Mouse (Mus musculus) left cerebral cortex, adult 11 months (tissue): Measurements from ENCODE around the gene 2210408I21Rik.

Experiments
- DNase-seq: peaks from one replicate; pipeline ENCODE4 v3.0.0; 2022; ENCODE audit warnings: low spot score

The 2210408I21Rik gene

GRCm38 (mm10) chr13:77278659-77279413, 143.5 kb downstream of the 2210408I21Rik start:
- no peak for DNase-seq

GRCm38 (mm10) chr13:77295519-77295918, 160.2 kb downstream of the 2210408I21Rik start:
- DNase-seq: peak; percentile 41

GRCm38 (mm10) chr13:77324101-77324500, 188.8 kb downstream of the 2210408I21Rik start:
- no peak for DNase-seq

- no peak for DNase-seq
Observed at GRCm38 (mm10) chr13:77326174-77326959, 191.0 kb downstream of the 2210408I21Rik start.

- DNase-seq: no peak
Observed at GRCm38 (mm10) chr13:77342097-77342496, 206.8 kb downstream of the 2210408I21Rik start.

- no peak for DNase-seq
Observed at GRCm38 (mm10) chr13:77385448-77385970, 250.2 kb downstream of the 2210408I21Rik start.

GRCm38 (mm10) chr13:77386001-77386400, 250.7 kb downstream of the 2210408I21Rik start:
- DNase-seq: no peak

GRCm38 (mm10) chr13:77388148-77388547, 252.8 kb downstream of the 2210408I21Rik start:
- DNase-seq: no peak

- DNase-seq: no peak
Observed at GRCm38 (mm10) chr13:77389209-77389608, 253.9 kb downstream of the 2210408I21Rik start.

- no peak for DNase-seq
Observed at GRCm38 (mm10) chr13:77396374-77396773, 261.0 kb downstream of the 2210408I21Rik start.

- no peak for DNase-seq
Observed at GRCm38 (mm10) chr13:77396981-77397380, 261.6 kb downstream of the 2210408I21Rik start.

- no peak for DNase-seq
Observed at GRCm38 (mm10) chr13:77397646-77398045, 262.3 kb downstream of the 2210408I21Rik start.

GRCm38 (mm10) chr13:77398477-77398876, 263.1 kb downstream of the 2210408I21Rik start:
- DNase-seq: no peak

- no peak for DNase-seq
Observed at GRCm38 (mm10) chr13:77400762-77401161, 265.4 kb downstream of the 2210408I21Rik start.

GRCm38 (mm10) chr13:77408530-77408929, 273.2 kb downstream of the 2210408I21Rik start:
- DNase-seq: no peak

GRCm38 (mm10) chr13:77409804-77410203, 274.5 kb downstream of the 2210408I21Rik start:
- DNase-seq: no peak

GRCm38 (mm10) chr13:77412829-77413228, 277.5 kb downstream of the 2210408I21Rik start:
- DNase-seq: no peak

GRCm38 (mm10) chr13:77450007-77450567, 314.7 kb downstream of the 2210408I21Rik start:
- no peak for DNase-seq

GRCm38 (mm10) chr13:77470093-77470621, 334.8 kb downstream of the 2210408I21Rik start:
- no peak for DNase-seq

- DNase-seq: no peak
Observed at GRCm38 (mm10) chr13:77476420-77476819, 341.1 kb downstream of the 2210408I21Rik start.

GRCm38 (mm10) chr13:77478425-77479119, 343.2 kb downstream of the 2210408I21Rik start:
- no peak for DNase-seq
